Mouse (Mus musculus) erythroblast, embryonic 14.5 days (primary cell): ENCODE data around the gene Hip1.

ENCODE experiments used
- GATA1 ChIP-seq: IDR thresholded peaks from 2 replicates; pipeline ENCODE4 v1.6.1; 2012; ENCODE audit warnings: low read length, inconsistent platforms, mixed read lengths
- TAL1 ChIP-seq: IDR thresholded peaks from 3 replicates; pipeline ENCODE4 v1.6.1; 2012; ENCODE audit warnings: low read length, inconsistent platforms, mixed read lengths

GRCm38 (mm10) chr5:135380681-135381080 lies 164.2 kb downstream of the Hip1 start:
- TF ChIP-seq TAL1 (no peak), GATA1 (no peak)
